Mouse (Mus musculus) heart, embryonic 10.5 days (tissue): ENCODE results near the gene Inpp5a. TPM values are rescaled to one million over a fixed set of nuclear protein-coding genes. Genes with fewer than 3 reads are reported as not detected.

ENCODE experiments used
- DNase-seq: peaks from one replicate; pipeline ENCODE4 v3.0.0-alpha.2; 2017; ENCODE audit warnings: low spot score
- H3K27ac ChIP-seq: fragments of 300-500 bp; sonication (generic); 2 replicates; pipeline ENCODE4 v1.5.1; 2016; ENCODE audit warnings: mild to moderate bottlenecking
- H3K27me3 ChIP-seq: fragments of 300-500 bp; sonication (generic); 2 replicates; pipeline ENCODE4 v1.6.1; 2016; ENCODE audit warnings: mild to moderate bottlenecking; ENCODE audit not compliant: poor library complexity, insufficient read depth, severe bottlenecking
- H3K36me3 ChIP-seq: fragments of 300-500 bp; sonication (generic); 2 replicates; pipeline ENCODE4 v1.6.1; 2016; ENCODE audit warnings: mild to moderate bottlenecking, moderate library complexity
- H3K4me1 ChIP-seq: fragments of 300-500 bp; sonication (generic); 2 replicates; pipeline ENCODE4 v1.6.1; 2016; ENCODE audit warnings: mild to moderate bottlenecking
- H3K4me3 ChIP-seq: fragments of 300-500 bp; sonication (generic); 2 replicates; pipeline ENCODE4 v1.5.1; 2016; ENCODE audit warnings: mild to moderate bottlenecking, moderate library complexity
- H3K9me3 ChIP-seq: fragments of 300-500 bp; sonication (generic); 2 replicates; pipeline ENCODE4 v1.6.1; 2016; ENCODE audit warnings: mild to moderate bottlenecking, moderate library complexity
- WGBS: fragments of 180-500 bp; shearing (Covaris S2); methylation state at CpG from one replicate; pipeline ENCODE4 v1.1.7; 2016; 5-methylcytosine and 5-hydroxymethylcytosine counted together
- polyA plus RNA-seq: library from polyadenylated mRNA; unstranded; fragments of >200 nt; fragmentation: Nextera tagmentation; extraction: Ambion mirVana; gene quantifications from 2 replicates; pipeline ENCODE4 v1.2.1, GENCODE M21; 2016

Inpp5a gene
- polyA plus RNA-seq, 1 experiment from 2014 or later, result 46.9 TPM

- Histone ChIP-seq H3K9me3 (no peaks in the 10 kb centered on the region), H3K27ac (peak overlapping the region; percentile 81)
- 60% methylated on average over 6 of the region's 6 CpGs for WGBS
Observed at GRCm38 (mm10) chr7:139392691-139393235, 3.9 kb downstream of the Inpp5a start.

DNA sequence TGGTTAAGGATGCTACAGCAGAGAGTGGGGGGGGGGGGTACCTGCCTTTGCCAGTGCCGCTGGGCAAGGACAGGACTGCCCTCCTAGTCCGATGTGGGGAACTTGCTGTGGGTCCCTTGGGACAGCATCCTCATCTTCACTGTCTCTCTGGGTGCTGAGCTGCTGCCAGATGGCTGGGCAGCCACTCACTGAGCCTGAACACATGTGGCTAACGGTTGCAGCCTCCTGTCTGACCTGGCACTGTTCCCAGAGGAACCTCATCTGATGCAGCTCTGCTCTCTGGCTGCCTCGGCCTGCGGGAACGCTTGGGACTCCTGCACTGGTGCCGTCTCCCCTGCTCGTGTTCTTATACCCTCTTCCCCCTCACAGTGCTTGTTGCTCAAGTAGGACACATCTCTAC, 8.6 kb downstream of the Inpp5a start:
- Histone ChIP-seq H3K27ac (peak overlapping the region; percentile 31; the same call in 1 of the 2 replicates), H3K27me3 (no peaks in the 10 kb centered on the region), H3K4me3 (no peak overlapping the region), H3K9me3 (no peaks in the 10 kb centered on the region), H3K4me1 (peaks cover 91% of the 10 kb centered on the region), H3K36me3 (no peaks in the 10 kb centered on the region)
- no peak for DNase-seq
- WGBS, result 58% methylated on average over 8 of the region's 8 CpGs

More at GRCm38 (mm10) chr7:139392691-139393235, 3.9 kb downstream of the Inpp5a start:
- no peak for DNase-seq
- Histone ChIP-seq H3K36me3 (no peaks in the 10 kb centered on the region), H3K4me1 (peaks cover 85% of the 10 kb centered on the region), H3K4me3 (peak overlapping the region; percentile 15; the same call in 1 of the 2 replicates), H3K27me3 (no peaks in the 10 kb centered on the region)

DNA sequence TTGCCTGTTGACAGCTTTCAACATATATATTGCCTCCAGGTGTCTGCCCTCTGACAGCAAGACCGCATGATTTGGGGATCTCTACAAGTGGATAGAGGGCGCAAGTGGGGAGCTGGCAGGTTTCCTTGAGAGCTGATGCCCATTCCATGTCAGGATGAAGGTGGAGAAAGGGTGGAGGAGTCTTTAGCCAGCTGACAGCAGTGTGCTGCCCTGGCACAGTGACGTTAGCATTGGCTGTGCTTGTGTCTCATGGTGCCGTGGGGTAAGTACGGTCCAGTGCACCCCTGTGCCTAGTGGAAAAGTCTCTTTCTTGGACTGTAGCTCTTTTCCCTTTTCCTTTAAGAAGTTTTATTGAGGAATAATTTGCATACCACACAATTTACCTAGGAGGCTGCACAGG, 9.2 kb downstream of the Inpp5a start:
- no peaks in the 10 kb centered on the region for H3K36me3 ChIP-seq
- WGBS, result 89% methylated on average over 5 of the region's 5 CpGs
- no peaks in the 10 kb centered on the region for H3K9me3 ChIP-seq
- H3K4me1 ChIP-seq, result peaks cover 91% of the 10 kb centered on the region
- no peak overlapping the region for H3K27ac ChIP-seq
- no peak overlapping the region for H3K4me3 ChIP-seq
- DNase-seq, result no peak
- no peaks in the 10 kb centered on the region for H3K27me3 ChIP-seq

- no peak for DNase-seq
- Histone ChIP-seq H3K36me3 (no peaks in the 10 kb centered on the region), H3K9me3 (no peaks in the 10 kb centered on the region), H3K4me1 (peaks cover 86% of the 10 kb centered on the region), H3K27me3 (no peaks in the 10 kb centered on the region), H3K4me3 (no peak overlapping the region), H3K27ac (no peak overlapping the region)
- WGBS, result 75% methylated on average over 6 of the region's 6 CpGs
Observed at GRCm38 (mm10) chr7:139398530-139399021, 9.7 kb downstream of the Inpp5a start.

DNA sequence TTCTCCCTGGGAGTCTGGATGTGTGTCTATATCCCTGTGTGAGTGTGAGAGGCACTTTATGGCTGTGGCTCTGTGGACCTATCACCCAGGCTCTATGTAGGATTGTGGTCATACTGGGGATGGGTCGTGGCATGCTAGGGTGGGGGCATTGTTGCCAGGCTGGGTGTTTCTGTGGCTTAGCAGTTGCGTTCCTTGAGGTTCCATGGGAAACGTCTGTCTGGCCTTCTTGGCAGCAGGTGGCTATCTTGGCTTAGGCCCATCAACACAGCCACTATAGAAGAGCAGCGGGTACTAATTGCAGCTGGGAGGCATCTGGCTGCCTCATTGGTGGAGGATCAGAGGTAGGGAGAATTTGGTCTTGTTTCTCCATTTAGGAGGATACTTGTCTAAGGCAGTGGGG, 10.7 kb downstream of the Inpp5a start:
- Histone ChIP-seq H3K36me3 (peaks cover 2% of the 10 kb centered on the region; the same call in 1 of the 2 replicates), H3K4me3 (no peak overlapping the region), H3K27me3 (no peaks in the 10 kb centered on the region), H3K9me3 (no peaks in the 10 kb centered on the region), H3K27ac (no peak overlapping the region), H3K4me1 (peaks cover 79% of the 10 kb centered on the region)
- WGBS, result 82% methylated on average over 4 of the region's 4 CpGs
- no peak for DNase-seq

GRCm38 (mm10) chr7:139399977-139400685, 11.2 kb downstream of the Inpp5a start:
- Histone ChIP-seq H3K27ac (no peak overlapping the region), H3K9me3 (no peaks in the 10 kb centered on the region), H3K27me3 (no peaks in the 10 kb centered on the region), H3K4me3 (no peak overlapping the region), H3K36me3 (peaks cover 3% of the 10 kb centered on the region; the same call in 1 of the 2 replicates), H3K4me1 (peaks cover 74% of the 10 kb centered on the region)
- DNase-seq, result no peak
- 86% methylated on average over 11 of the region's 11 CpGs for WGBS

DNA sequence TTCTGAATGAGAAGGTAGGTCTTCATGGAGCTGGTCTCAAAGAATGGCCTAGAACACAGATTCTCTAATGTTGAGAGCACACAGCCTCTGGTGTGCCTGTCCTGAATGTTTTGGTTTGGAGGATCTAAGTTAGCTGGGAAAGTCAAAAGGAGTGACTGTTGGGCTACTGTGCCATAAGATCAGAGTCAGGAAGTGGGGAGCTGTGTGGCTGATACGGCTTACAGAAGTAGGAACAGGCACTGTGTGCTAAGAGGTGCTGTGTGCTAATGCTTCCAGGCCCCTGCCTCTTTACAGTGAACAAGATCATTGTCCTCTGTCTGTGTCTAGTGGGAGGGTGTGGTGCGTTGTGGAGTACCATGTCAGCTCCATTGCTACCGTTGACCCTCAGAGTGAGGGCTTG, 12.0 kb downstream of the Inpp5a start:
- peaks cover 11% of the 10 kb centered on the region for H3K36me3 ChIP-seq
- H3K4me1 ChIP-seq, result peaks cover 75% of the 10 kb centered on the region
- no peaks in the 10 kb centered on the region for H3K27me3 ChIP-seq
- no peaks in the 10 kb centered on the region for H3K9me3 ChIP-seq
- no peak overlapping the region for H3K27ac ChIP-seq
- no peak overlapping the region for H3K4me3 ChIP-seq
- 78% methylated on average over 3 of the region's 3 CpGs for whole genome bisulfite sequencing
- DNase-seq, result no peak

DNA sequence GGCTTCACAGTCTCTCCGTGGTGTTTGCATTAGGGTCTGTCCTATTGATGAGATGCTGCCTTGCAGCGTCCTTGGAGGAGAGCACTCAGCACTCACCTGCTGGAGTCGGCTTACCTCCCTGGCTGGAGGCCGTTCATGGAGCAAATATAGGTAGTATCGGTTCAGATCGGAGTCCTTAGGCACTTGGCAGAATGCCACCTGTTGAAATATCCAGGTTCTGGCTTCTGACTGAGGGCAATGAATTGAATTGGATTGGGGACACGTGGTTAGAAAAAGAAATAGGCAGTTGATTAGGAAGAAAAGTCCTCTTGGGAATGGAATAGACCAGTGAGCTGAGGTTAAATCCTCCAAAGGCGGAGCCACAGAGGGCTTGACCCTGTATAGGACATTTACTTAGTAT, 12.9 kb downstream of the Inpp5a start:
- peaks cover 75% of the 10 kb centered on the region for H3K4me1 ChIP-seq
- no peak for DNase-seq
- no peak overlapping the region for H3K27ac ChIP-seq
- H3K27me3 ChIP-seq, result no peaks in the 10 kb centered on the region
- no peaks in the 10 kb centered on the region for H3K9me3 ChIP-seq
- 86% methylated on average over 8 of the region's 8 CpGs for WGBS
- peaks cover 19% of the 10 kb centered on the region for H3K36me3 ChIP-seq
- H3K4me3 ChIP-seq, result no peak overlapping the region

- no peaks in the 10 kb centered on the region for H3K27me3 ChIP-seq
- peaks cover 74% of the 10 kb centered on the region for H3K4me1 ChIP-seq
- no peak overlapping the region for H3K27ac ChIP-seq
- no peak for DNase-seq
- H3K9me3 ChIP-seq, result no peaks in the 10 kb centered on the region
- peaks cover 19% of the 10 kb centered on the region for H3K36me3 ChIP-seq
- no peak overlapping the region for H3K4me3 ChIP-seq
- WGBS, result 69% methylated on average over 4 of the region's 4 CpGs
Observed at GRCm38 (mm10) chr7:139402721-139403120, 13.8 kb downstream of the Inpp5a start.

- Histone ChIP-seq H3K4me3 (no peak overlapping the region), H3K27ac (peak overlapping the region; percentile 42; the same call in 1 of the 2 replicates), H3K27me3 (no peaks in the 10 kb centered on the region), H3K9me3 (no peaks in the 10 kb centered on the region), H3K4me1 (peaks cover 71% of the 10 kb centered on the region), H3K36me3 (peaks cover 19% of the 10 kb centered on the region)
- 81% methylated on average over 2 of the region's 2 CpGs for WGBS
- no peak for DNase-seq
Observed at GRCm38 (mm10) chr7:139406581-139406980, 17.7 kb downstream of the Inpp5a start.

DNA sequence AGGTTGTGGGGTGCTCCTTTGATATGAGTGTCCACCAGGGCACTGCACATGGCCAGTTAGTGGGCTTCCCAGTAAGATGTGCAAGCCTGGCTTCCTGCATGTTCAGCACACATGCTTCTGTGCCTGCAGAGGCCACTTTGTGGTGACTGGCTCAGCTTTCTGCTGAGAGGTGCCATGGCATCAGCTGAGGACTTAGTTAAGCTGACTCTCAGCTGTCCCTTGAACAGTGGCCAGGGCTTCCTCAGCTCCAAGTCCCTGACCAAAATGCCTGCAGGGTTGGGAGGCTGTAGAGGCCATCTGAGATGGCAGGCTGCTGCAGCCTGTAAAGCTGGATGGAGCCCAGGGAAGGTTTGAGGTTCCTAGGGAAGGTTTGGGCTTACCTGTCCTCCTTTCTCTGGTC, 19.1 kb downstream of the Inpp5a start:
- peaks cover 71% of the 10 kb centered on the region for H3K4me1 ChIP-seq
- H3K4me3 ChIP-seq, result no peak overlapping the region
- H3K36me3 ChIP-seq, result peaks cover 19% of the 10 kb centered on the region
- no peak overlapping the region for H3K27ac ChIP-seq
- DNase-seq, result no peak
- H3K9me3 ChIP-seq, result no peaks in the 10 kb centered on the region
- no peaks in the 10 kb centered on the region for H3K27me3 ChIP-seq

- H3K9me3 ChIP-seq, result no peaks in the 10 kb centered on the region
- H3K4me3 ChIP-seq, result no peak overlapping the region
- peaks cover 90% of the 10 kb centered on the region for H3K4me1 ChIP-seq
- H3K27ac ChIP-seq, result no peak overlapping the region
- H3K27me3 ChIP-seq, result no peaks in the 10 kb centered on the region
- 68% methylated on average over 5 of the region's 5 CpGs for WGBS
- DNase-seq, result no peak
- H3K36me3 ChIP-seq, result peaks cover 16% of the 10 kb centered on the region
Observed at GRCm38 (mm10) chr7:139409903-139410302, 21.0 kb downstream of the Inpp5a start.

GRCm38 (mm10) chr7:139412223-139412950, 23.5 kb downstream of the Inpp5a start:
- no peak overlapping the region for H3K4me3 ChIP-seq
- peaks cover 90% of the 10 kb centered on the region for H3K4me1 ChIP-seq
- DNase-seq, result no peak
- H3K27ac ChIP-seq, result peak overlapping the region; percentile 29
- 50% methylated on average over 8 of the region's 8 CpGs for WGBS
- H3K27me3 ChIP-seq, result no peaks in the 10 kb centered on the region
- no peaks in the 10 kb centered on the region for H3K9me3 ChIP-seq
- H3K36me3 ChIP-seq, result no peaks in the 10 kb centered on the region
